Mouse (Mus musculus) kidney, adult 2 months (tissue): ENCODE data around the gene Gtf3a. TPM values are rescaled to one million over a fixed set of nuclear protein-coding genes. Genes with fewer than 3 reads are reported as not detected.

Experiments used
- DNase-seq: peaks from one replicate; pipeline ENCODE4 v3.0.0; 2021
- H3K27ac ChIP-seq: fragments of 200-500 bp; 2 replicates; pipeline ENCODE4 v1.5.1; 2012; ENCODE audit warnings: low read depth, low read length, control low read depth, inconsistent platforms; ENCODE audit not compliant: insufficient read depth
- H3K27me3 ChIP-seq: fragments of 200-500 bp; replicated peaks from 2 replicates; pipeline ENCODE4 v1.6.1; 2012; ENCODE audit warnings: mild to moderate bottlenecking, moderate library complexity, low read length, inconsistent platforms; ENCODE audit not compliant: control insufficient read depth, insufficient read depth
- H3K36me3 ChIP-seq: fragments of 200-500 bp; 2 replicates; pipeline ENCODE4 v1.6.1; 2012; ENCODE audit warnings: mild to moderate bottlenecking, moderate library complexity, low read length, inconsistent platforms; ENCODE audit not compliant: control insufficient read depth, insufficient read depth
- H3K4me1 ChIP-seq: fragments of 200-500 bp; 2 replicates; pipeline ENCODE4 v1.6.1; 2011; ENCODE audit warnings: low read length; ENCODE audit not compliant: control insufficient read depth, insufficient read depth
- H3K4me3 ChIP-seq: fragments of 200-500 bp; 2 replicates; pipeline ENCODE4 v1.5.1; 2011; ENCODE audit warnings: mild to moderate bottlenecking, low read depth, low read length, control low read depth; ENCODE audit not compliant: insufficient read depth
- CTCF ChIP-seq: fragments of 200-500 bp; conservative IDR thresholded peaks from 2 replicates; pipeline ENCODE4 v1.5.1; 2011; ENCODE audit warnings: low read depth, mild to moderate bottlenecking, control low read depth, low read length, moderate library complexity, mixed read lengths; ENCODE audit not compliant: insufficient read depth, insufficient read length
- POLR2A ChIP-seq: fragments of 200-500 bp; IDR thresholded peaks from one replicate; pipeline ENCODE4 v1.6.1; 2011; ENCODE audit warnings: low read depth, low read length, control low read depth
- WGBS: fragments of 180-500 bp; shearing (Covaris S2); methylation state at CpG from one replicate; pipeline ENCODE4 v1.1.7; 2018; 5-methylcytosine and 5-hydroxymethylcytosine counted together
- polyA plus RNA-seq: library from polyadenylated mRNA; depleted of rRNA; stranded (reverse); fragments of >200 nt; gene quantifications from 2 replicates; pipeline ENCODE4 v1.2.3, GENCODE M21; 2012

Gene Gtf3a
- polyA plus RNA-seq, 1 experiment: 52.3 TPM

GRCm38 (mm10) chr5:146920314-146921161 lies 27.9 kb upstream of the Gtf3a start:
- Histone ChIP-seq H3K27me3 (no peaks in the 10 kb centered on the region), H3K4me3 (no peak overlapping the region), H3K27ac (no peak overlapping the region), H3K4me1 (no peaks in the 10 kb centered on the region), H3K36me3 (no peaks in the 10 kb centered on the region)
- WGBS: 5% methylated on average over 26 of the region's 27 CpGs
- no peak for DNase-seq
- TF ChIP-seq POLR2A (no peak), CTCF (no peak)

GRCm38 (mm10) chr5:146921224-146921623 lies 27.2 kb upstream of the Gtf3a start:
- no peak for TF ChIP-seq CTCF
- 32% methylated on average over 8 of the region's 8 CpGs for WGBS
- no peaks in the 10 kb centered on the region for H3K36me3 ChIP-seq
- no peak for DNase-seq
- no peaks in the 10 kb centered on the region for H3K4me1 ChIP-seq
- no peak overlapping the region for H3K4me3 ChIP-seq
- no peak overlapping the region for H3K27ac ChIP-seq
- H3K27me3 ChIP-seq: no peaks in the 10 kb centered on the region

GRCm38 (mm10) chr5:146923547-146923946 lies 24.9 kb upstream of the Gtf3a start:
- H3K27me3 ChIP-seq: no peaks in the 10 kb centered on the region
- 61% methylated on average over 5 of the region's 5 CpGs for WGBS
- no peak overlapping the region for H3K27ac ChIP-seq
- H3K4me1 ChIP-seq: no peaks in the 10 kb centered on the region
- no peaks in the 10 kb centered on the region for H3K36me3 ChIP-seq
- TF ChIP-seq POLR2A (no peak), CTCF (no peak)
- DNase-seq: no peak
- no peak overlapping the region for H3K4me3 ChIP-seq

DNA sequence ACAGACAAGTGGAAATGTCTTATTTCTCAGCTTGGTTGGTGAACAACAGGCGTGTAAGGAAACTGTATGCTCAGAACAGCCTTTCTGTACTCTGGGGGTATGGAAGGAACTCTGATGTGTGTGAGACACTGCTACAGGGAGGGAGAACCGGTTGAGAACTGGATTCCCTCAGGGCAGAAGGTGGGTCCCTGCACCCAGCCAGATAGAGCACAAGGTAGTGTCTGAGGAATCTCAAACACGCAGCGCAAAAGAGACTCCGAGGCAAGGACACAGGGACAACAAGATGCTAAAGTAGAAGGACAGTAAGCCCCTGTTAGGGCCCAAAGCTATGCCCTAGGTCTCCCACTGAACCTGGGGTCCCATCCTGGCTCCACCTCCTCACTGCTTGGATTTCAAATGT lies 21.8 kb upstream of the Gtf3a start:
- TF ChIP-seq POLR2A (no peak), CTCF (no peak)
- Histone ChIP-seq H3K27ac (no peak overlapping the region), H3K4me3 (no peak overlapping the region), H3K4me1 (no peaks in the 10 kb centered on the region), H3K27me3 (no peaks in the 10 kb centered on the region), H3K36me3 (no peaks in the 10 kb centered on the region)
- no peak for DNase-seq
- 87% methylated on average over 5 of the region's 5 CpGs for WGBS

DNA sequence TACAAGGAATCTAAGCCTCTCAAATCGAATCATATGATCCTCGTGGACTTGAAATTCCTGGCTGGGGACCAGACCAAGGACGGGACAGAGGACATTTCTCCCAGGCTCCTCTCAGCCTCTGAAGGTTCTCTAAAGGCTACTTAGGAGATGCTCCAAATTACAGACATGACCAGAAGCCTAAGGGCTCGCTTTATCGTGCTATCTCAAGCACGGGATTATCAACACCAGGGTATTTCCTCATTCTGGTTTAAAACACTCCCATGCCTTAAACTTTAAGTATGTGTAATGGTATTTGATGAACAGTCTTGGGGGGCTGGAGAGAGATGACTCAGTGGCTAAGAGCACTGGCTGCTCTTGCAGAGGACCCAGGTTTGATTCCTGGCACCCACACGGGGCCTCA lies 17.0 kb upstream of the Gtf3a start:
- no peak overlapping the region for H3K27ac ChIP-seq
- no peaks in the 10 kb centered on the region for H3K36me3 ChIP-seq
- no peak overlapping the region for H3K4me3 ChIP-seq
- no peak for DNase-seq
- H3K27me3 ChIP-seq: no peaks in the 10 kb centered on the region
- H3K4me1 ChIP-seq: no peaks in the 10 kb centered on the region
- TF ChIP-seq CTCF (no peak), POLR2A (no peak)
- 87% methylated on average over 7 of the region's 7 CpGs for WGBS

GRCm38 (mm10) chr5:146931904-146932553 lies 16.4 kb upstream of the Gtf3a start:
- no peak for DNase-seq
- Histone ChIP-seq H3K27me3 (no peaks in the 10 kb centered on the region), H3K4me3 (no peak overlapping the region), H3K36me3 (no peaks in the 10 kb centered on the region), H3K4me1 (no peaks in the 10 kb centered on the region), H3K27ac (no peak overlapping the region)
- TF ChIP-seq CTCF: no peak
- no peak for TF ChIP-seq POLR2A
- 61% methylated on average over 16 of the region's 16 CpGs for WGBS

DNA sequence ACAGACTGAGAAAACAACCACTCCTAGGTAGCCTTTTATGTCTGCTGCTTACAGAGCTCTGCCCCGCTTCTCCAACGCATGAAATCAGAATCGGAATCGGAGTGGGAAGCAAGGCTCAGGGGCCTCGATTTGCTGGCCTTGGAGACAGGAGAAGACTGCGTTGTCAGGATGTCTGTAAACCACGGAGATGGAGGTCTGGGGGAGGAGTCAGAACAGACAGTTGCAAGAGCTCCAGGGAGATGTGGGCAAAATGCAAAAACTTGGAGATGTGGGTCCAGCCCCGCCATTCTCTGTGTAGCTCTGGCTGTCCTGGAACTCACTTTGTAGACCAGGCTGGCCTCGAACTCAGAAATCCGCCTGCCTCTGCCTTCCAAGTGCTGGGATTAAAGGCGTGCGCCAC lies 15.0 kb upstream of the Gtf3a start:
- Histone ChIP-seq H3K27me3 (no peaks in the 10 kb centered on the region), H3K4me3 (no peak overlapping the region), H3K36me3 (no peaks in the 10 kb centered on the region), H3K27ac (no peak overlapping the region), H3K4me1 (no peaks in the 10 kb centered on the region)
- TF ChIP-seq POLR2A (no peak), CTCF (no peak)
- DNase-seq: no peak
- 86% methylated on average over 12 of the region's 12 CpGs for WGBS
